Mouse (Mus musculus) regulatory T cell (primary cell): ENCODE measurements at regions not wholly inside any gene's neighbourhood (a gene's known extent, or its start where the extent isn't known, plus 50 kb on each side); places are given as distances from the start of the nearest gene placed in this dataset.

Experiments
- in situ Hi-C: fragments of 300-600 bp; cut with MboI, MseI; formaldehyde crosslinking; loops from one replicate; pipeline ENCODE4 v1.15.1; 2025; ENCODE audit warnings: high pct_unique_total_duplicates

DNA sequence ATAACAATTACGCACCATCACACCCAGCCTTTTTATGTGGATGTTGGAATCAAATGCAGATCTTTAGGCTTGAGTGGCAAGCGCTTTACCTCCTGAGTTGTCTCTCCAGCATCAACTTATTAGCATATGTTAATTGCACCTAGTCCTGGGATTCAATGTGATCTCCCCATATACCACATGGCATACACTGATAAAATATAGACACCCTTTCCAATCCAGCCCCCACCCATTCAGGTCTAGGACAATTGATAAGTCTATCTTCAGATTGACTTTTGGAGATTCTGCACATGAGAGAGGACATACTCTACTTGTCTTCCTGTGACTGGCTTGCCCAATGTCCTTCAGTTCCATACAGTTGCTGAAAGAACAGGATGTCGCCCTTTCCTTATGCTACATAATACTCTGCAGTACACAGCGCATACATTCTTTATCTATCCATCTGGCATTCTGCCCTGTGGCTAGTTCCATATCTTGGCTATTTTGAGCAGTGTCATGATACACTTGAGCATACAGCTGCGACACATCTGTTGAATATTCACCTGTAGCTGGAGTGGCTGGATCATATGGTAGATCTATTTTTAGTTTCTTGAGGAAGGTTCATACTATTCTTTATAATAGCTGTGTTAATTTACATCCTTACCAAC is 120.3 kb downstream of the Gsdmc2 start:
- in situ Hi-C loops = no loop called here

DNA sequence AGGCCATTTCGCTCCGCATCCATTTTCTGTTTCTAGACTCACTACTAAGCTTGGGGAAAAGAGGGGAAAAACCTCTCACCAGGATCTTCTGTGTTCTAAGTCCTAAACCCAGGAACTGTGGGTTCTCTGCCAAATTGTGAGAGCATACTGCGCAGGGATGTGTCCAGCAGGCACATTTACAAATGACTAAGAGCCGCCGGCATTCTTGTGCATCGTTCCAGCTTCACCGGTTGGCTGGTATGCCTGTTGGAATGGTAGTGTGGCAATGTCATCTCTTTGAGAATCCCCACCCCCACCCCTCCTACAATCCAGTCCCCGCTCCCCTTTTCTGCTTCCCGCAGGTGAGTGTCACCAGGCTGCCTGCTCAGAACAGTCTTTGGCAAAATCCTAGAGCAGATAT is 122.0 kb downstream of the Gsdmc2 start:
- in situ Hi-C loops = no loop called here

DNA sequence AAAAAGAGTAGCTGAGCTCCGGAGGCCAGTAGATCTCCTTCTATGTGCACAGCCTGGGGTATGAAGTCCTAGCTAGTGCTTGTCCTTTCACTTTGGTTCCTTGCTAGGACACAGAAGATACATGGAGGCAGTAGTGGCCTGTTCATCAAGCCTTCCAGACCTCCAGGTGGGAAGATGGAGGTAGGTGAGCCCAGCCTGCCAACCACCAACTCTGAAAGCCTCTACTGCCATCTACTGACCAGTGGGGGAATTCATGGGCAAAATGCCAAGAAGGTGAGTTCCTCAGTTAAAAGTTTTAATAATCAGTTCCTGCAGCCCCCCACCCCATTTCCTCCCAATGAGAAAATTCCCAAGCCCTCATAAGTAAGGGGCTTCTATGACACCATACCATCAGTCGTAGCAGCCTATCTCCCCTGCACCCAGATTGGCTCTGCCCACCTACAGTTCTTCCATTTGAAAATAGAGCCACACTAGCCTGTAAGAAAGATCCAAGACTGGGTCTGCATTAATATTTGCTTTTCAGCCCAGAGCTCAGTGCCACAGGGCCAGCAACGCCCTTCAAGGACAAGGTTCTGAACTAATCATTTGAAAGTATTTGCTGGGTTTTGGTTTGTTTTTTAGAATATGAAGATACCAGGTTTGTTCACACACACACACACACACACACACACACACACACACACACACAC is 123.2 kb downstream of the Gsdmc2 start:
- in situ Hi-C loops = no loop called here

DNA sequence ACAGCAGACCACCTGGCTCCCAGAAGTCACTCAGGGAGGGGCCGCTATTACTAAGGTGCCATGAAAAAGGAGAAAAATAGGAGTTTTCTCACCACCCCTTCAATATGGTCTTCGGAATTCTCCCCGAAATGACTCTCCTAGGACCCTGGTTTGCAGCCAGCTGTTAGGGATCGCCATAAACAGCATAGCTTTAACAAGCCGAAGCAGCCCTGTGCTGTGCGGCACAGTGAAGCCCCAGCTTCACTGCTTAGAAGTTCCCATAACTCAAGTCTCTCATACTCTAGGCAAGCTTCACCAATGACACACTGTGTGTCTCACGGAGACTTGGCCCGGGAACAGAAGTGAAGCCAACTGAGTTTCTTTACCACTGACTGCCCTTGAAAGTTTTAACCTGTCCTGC is 127.2 kb downstream of the Gsdmc2 start:
- in situ Hi-C loops = no loop called here

DNA sequence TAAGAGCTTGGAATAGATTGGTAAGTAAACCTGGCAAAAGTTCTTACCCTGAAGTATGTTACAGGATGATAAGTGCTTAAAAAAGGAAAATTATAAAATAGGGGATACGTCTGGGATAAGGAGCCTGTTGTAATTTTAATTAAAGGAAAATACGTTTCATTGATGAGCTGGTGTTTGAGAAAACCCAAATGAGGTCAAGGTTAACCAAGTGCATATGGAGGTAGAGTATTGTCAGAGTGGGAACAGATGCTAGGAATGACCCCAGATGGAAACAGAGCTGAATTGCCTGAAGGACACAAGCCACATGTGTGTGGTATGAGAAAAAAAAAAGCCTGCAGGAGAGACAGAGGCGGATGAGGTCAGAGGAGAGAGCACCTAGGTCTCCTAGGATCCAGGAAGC is 131.3 kb downstream of the Gsdmc2 start:
- in situ Hi-C loops = no loop called here

DNA sequence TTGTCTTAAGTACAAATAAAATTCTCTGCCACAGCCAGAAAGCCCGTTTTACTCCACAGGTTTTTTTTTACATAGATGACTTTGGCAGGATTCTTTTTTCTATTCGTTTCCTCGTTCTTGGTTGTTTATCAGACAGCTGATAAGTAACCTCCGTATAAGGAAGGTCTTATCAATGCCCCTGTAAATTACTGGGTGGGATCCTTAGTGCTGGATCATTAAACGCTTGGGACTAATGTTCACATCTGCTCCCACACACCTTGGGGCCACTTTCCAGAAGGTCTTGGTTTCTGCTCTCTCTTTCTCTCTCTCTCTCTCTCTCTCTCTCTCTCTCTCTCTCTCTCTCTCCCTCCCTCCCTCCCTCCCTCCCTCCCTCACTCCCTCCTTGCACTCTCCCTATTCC is 134.6 kb downstream of the Gsdmc2 start:
- in situ Hi-C loops = no loop called here

DNA sequence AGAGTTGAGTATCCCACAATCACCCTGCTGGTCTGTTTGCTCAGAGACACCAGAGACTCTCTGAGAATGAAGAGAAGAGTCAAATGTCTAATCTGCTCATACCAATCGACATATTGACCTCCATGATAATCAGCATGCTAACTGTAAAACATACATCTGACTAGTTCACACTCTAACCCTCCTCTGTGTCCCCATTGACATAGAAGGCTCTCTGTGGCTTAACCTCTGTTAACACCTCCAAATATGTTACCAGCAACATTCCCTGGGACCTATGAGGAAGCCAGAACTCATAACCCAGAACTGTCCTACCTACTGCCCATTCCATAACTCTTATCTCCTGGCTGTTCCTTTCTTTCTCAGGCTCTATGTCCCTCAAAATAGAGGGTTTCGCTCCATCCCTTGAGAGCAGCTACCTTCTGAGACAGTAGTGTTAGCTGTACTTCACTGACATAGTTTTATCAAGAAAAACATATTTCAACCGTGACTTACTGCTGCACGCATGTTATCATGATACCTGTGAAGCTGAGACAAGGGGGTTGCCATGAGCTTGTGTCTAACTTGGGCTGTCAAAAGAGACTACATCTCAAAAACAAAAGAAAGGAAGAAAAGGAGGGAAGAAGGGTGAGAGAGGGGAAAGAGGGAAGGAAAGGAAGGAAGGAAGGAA is 135.6 kb downstream of the Gsdmc2 start:
- in situ Hi-C loops = loop anchor here (10.0 kb wide), 1 partner anchor 465 kb away; no protein-coding TSS in a partner anchor

DNA sequence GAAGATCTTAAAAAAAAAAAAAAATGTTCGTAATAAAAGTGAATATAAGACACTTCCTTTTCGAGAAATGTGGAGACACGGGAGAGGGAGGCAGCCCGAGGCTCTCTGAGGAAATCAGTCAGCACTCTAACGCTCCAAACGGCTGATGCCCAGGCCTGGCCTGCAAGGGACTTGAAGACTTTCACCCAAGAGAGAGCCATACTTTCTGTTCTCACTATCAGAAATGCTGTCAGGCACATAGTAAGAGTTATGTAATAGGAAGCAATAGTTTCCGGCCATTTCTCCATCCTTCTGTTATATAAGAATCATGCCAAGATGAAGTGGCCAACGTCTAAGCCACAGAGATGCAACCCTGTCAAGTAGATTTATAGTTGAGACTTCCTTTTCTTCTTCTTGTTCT is 140.3 kb downstream of the Gsdmc2 start:
- in situ Hi-C loops = loop anchor here (10.0 kb wide), 1 partner anchor 470 kb away; no protein-coding TSS in a partner anchor

DNA sequence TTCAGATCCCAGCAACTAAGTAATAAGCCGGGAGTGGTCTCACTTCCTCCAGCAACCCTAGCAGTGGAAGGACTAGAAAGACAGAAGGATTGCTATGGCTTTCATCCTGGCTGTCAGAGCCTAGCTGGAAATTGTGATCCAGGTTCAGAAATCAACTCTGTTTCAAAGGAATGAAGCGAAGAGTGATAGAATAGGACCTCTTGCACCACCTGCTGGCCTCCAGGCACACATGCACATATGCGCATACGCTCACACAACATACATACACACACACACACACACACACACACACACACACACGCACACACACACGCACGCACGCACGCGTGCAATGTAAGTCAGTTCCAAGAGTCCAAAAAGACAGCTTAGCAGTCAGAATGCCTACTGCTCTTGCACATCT is 147.1 kb downstream of the Gsdmc2 start:
- in situ Hi-C loops = no loop called here

DNA sequence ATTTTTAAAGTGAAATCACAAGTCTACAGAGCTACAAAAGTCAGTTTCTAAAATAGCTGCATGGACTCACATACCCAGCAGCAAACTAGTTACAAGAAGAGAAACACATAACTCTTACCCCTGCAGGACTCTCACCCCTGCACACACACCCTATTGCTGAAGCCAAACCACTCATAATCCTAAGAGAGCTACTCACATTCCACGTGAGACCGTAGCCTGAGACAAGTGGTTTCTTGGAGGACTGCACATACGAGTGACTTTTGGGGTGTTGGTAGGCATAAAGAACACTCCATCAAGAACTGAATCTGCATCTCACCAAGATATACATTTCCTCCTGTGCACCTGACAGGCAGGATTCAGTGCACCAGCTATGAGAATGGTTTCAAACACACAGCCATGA is 150.8 kb downstream of the Gsdmc2 start:
- in situ Hi-C loops = no loop called here

DNA sequence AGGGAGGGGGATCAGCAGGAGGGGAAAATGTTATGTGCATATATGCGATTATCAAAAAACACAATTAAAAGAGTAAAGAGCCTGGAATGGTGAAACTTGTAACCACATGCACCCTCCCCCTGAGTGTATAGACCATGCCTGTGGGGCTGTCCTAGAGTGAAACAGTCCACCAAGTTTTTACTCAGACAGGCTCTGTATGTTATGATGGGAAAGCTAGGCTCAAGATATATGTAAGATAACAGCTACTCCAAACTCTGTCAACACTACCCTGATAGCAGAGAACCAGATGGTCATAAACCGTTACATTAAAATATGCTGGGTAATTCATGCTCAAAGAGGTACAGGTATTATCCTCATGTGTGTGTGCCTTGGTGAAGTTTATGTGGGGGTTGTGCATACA is 151.4 kb downstream of the Gsdmc2 start:
- in situ Hi-C loops = no loop called here

DNA sequence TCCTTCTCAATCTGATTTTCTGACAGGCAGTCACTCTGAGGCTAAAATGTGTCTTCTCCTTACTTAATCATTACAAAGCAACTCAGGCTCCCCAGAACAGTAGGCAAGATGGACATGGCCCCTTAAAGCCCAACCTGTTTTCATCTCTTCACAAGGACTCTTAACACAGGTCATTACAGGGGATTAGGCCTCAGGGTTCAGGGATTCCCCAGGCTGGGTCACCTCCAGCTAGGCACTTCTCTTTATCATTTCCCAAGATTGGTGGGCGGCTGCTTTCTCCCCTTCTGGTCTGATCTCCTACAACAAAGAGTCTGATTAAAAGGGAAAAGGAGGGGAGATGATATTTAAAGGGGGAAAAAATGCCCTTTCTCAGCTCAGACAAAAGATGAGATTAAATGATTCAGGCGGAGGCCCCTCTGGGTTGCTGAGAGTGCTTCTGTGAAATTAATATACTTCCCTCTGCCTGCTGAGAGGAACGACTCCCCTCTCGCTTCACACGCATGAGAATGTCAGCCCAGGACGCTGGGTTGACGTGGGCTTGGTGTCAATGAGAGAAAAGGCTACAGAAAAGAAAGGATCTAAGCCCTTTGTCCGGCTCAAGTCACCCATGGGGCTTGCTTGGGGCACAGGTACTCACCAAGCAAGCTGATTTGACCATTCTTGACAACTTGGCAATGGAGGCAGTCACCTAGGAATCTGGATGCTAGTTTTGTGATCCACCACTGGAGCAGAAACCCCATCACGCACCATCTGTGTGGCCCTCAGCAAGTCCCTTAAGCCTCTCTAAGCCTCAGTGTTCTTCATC is 152.3 kb downstream of the Gsdmc2 start:
- in situ Hi-C loops = no loop called here

DNA sequence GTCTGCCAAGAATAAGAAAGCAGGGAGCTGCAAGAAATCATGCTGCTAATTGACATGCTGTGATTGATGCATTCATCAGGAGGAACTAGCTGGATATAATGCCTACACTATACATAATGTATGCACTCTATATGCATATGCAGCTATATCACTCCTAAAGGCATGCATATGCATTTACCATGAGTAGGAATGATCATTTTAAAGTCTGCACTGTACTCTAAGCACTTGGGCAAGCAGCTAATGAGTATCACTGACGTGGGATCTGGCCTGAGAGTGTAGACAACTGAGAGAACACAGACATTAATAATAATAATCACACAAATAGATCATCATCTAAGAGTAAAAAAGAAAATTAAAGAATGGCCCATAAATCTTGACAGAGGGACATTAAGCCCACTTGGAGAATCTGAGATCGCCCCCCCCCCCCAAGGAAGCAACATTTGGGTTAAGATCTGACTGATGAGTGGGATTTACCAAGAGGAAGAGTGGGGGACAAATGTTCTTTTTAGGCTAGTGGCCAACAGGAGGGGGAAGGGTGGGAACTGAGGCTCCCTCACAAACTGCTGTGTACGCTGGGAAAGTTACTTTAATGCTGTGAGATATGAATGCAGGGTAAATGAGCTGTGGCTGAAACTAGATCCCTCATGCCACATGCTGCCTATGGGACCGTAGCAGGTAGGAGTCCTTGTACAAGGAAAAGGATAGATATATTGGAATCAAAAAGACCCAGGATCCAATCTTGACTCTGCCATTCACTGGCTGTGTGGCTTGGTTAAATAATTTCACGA is 155.0 kb downstream of the Gsdmc2 start:
- in situ Hi-C loops = no loop called here

DNA sequence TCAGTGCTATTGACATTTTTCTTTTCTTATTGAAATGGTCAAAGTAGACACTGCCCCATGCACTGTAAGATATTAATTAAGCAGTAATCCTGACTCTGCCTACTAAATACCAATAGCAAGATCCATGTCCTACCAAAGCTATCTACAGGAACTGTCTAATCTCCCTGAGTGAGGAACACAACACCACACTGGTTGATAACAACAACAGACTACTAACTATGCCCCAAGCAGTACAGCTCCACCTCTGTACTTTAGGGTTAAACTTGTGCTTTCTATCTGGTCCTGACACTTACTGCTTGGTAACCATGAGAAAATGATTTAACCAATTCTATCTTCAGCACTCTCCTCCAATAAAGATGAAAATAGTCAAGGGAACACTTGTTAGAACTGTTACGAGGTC is 157.1 kb downstream of the Gsdmc2 start:
- in situ Hi-C loops = no loop called here

DNA sequence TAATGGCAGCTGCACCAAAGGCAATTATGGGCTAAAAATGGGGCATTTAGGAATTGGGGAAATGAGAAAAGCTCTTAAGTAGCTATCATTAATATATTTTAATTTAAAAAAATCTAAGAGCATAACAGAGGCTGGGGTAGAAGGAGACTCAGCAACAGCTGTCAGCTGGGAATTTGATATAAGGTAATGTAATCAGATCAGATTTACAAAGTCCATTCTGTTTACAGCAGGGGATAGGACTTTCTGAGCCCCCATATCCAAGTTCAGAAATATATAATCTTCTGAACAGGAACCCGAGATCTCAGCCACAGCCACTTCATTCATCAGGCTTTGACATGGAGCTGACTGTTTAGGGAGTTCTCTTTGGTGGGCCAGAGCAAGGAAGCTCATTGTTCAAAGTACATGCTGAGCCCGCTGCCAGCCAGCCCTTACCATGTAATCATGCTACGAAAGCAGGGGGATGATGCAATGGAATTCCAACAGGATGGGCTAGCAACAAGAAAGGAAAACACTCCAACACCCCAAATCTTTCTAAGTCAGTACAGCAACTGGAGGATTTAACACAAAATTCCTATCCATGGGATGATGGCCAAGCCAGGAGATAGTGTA is 157.9 kb downstream of the Gsdmc2 start:
- in situ Hi-C loops = no loop called here

DNA sequence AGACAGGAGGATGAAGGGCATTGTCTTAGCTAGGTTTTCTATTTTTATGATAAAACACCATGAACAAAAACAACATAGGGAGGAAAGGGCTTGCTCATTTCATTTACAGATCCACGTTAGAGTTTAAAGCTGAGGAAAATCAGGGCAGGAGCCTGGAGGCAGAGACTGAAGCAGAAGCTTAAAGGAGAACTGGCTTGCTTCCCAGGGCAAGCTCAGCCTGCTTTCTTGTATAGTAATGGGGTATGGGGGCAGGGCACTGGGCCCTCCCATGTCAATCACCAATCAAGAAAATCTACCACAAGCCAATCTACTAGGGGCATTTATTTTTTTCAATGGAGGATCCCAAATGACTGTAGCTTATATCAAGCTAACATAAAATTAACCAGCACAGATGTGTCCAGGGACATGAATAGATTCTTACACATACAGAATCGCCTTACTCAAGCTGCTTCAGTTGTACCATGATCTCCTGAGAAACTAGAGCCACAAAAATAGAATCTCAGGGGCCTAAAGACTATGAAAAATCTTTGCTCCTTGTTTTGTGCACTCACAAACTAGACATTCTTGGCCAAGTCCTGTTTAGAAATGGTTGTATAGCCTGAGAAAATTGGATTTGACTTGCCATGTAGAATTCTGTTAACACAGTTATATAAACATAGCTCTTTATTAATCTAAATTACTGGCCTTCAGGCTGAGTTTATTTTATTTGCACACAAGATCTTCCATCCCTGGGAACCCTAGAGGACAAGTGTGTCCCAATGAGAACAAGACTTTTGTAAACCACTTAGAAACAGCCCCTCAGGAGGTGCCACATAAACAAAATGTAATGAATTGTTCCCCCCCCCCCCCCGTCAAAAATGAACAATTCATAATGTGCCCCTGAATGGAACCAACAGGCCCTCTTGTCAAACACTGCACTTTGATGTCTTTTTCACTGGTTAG is 164.7 kb downstream of the Gsdmc2 start:
- in situ Hi-C loops = no loop called here

DNA sequence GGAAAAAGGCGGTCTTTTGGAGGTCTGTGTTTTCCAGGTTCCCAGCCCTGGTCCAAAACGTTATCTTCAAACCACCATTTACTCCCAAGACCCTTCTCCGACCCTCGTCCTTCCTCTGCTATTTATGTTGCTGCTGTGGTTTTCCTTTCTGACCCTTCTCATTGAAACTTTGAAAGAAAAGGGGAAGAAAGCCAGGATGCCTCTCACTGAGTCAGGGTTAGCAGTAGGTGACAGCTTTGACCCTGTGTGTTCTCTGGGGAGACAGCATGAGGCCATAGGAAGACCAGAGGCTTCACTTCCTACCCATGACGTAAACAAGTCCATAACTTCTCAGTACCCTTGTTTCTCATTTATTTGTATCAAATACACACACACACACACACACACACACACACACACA is 166.1 kb downstream of the Gsdmc2 start:
- in situ Hi-C loops = no loop called here

DNA sequence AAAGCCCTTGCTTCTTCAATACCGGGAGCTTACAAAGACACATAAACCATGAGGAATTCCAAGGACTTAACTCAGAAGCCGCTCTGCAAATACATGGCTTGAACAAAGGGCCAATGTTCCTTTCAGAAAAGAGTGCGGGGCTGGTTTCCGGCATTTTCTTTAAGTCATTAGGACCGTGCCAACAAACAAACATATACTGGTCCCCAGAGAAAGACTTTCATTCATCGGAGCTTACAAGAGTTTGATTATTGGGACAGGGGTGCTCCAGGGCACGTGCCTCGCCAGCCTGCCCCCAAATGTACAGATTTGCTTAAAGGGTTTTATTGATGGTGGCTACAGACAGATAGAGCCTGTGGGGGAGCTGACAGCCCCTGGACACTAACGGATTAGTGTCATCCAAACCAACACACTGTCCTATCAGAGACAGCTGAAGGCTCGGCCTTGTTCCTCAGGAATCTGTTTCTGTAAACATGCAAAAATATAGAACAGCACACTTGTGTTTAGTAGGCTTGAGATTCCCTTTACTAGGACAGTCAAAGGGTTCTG is 169.4 kb downstream of the Gsdmc2 start:
- in situ Hi-C loops = no loop called here

DNA sequence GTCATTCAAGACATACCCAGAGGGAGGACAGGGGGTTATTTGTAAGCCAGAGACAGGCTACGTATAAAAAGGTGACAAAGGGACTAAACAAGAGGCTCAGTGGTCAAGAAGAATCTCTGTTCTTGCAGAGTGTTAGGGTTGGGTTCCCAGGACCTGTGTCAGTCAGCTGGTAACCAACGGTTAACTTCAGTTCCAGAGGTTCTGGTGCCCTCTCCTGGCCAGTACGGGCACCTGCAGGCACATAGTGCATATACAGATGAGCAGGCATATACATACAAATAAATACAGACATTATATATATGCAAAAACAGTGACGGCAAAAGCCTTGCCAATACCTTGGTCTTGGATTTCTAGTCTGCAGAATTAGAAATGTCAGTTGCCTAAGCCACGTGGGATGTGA is 170.6 kb downstream of the Gsdmc2 start:
- in situ Hi-C loops = no loop called here

DNA sequence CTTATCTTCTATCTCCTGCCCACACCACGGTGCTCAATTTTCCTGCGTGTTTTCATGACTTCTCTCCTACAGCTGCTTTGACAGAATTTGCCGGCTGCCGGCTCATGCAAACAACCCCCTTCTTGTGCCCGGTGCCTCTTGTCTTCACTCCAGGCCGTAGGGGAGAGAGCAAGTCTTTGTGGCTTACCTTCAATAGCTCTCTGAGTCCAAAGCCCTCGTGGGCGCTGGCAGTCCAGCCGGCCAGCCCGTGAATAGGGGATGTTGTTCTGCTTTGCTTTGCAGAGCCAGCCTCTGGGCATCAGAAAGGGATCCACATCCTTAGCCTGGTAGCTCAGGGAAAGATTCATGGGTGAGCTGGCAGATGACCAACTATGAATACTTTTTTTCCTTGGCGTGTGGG is 173.9 kb downstream of the Gsdmc2 start:
- in situ Hi-C loops = no loop called here
